Mouse (Mus musculus): ENCODE measurements around the gene Abhd17a. TPM values are rescaled to one million over a fixed set of nuclear protein-coding genes. Genes with fewer than 3 reads are reported as not detected.

Abhd17a gene
- total and polyA plus RNA-seq, 3 experiments = 37.2 to 49.1 (median 48.0) TPM

- Histone ChIP-seq H3K27ac (ENCODE audit: insufficient read depth, low read depth) (no peak overlapping the region), H3K4me1 (ENCODE audit: control insufficient read depth in 1 of 2, insufficient read depth in 2 of 2) (peaks cover 15 to 46% of the 10 kb centered on the region in 2 experiments), H3K4me3 (replicated peaks in 1 of 3; ENCODE audit: low read depth in 2 of 3, low read length in 2 of 3, poor library complexity in 1 of 3) (no peak overlapping the region), H3K79me2 (replicated peaks; ENCODE audit: control insufficient read depth, extremely low read depth, insufficient read depth, poor library complexity, severe bottlenecking) (no peaks in the 10 kb centered on the region; the same call in 1 of the 2 replicates), H3K27me3 (replicated peaks) (no peaks in the 10 kb centered on the region), H3K36me3 (replicated peaks in 1 of 2; ENCODE audit: control insufficient read depth in 1 of 2, insufficient read depth in 1 of 2, low read length in 1 of 2) (peaks cover 50 to 69% of the 10 kb centered on the region in 2 experiments), H3K9me3 (replicated peaks; ENCODE audit: low read length) (no peaks in the 10 kb centered on the region), H3K9ac (ENCODE audit: insufficient read depth, low read depth) (no peak overlapping the region), H3K4me2 (ENCODE audit: insufficient read depth, low read depth, poor library complexity, severe bottlenecking) (no peak overlapping the region)
- no peak for DNase-seq (ENCODE audit: extremely low read depth)
- dilution Hi-C loops (cut with MboI; ENCODE audit: extremely low pct_ligation_motif_present, extremely low pct_unique_long_range_greater_than_20kb, low sequenced_read_pairs) (no loop called here), in situ Hi-C loops (cut with MboI; ENCODE audit: low pct_ligation_motif_present, low pct_unique_long_range_greater_than_20kb, low sequenced_read_pairs) (loop anchor here (5.0 kb wide), 1 partner anchor 68 kb away; no protein-coding TSS in a partner anchor)
- TF ChIP-seq IRF4 (IDR thresholded peaks at IDR 0.05; ENCODE audit: low read depth, low read length) = no peak
- TF ChIP-seq NRF1 (IDR thresholded peaks at IDR 0.05; ENCODE audit: low read depth, low read length) = no peak
- TF ChIP-seq NELFE (IDR thresholded peaks at IDR 0.05; ENCODE audit: low read depth, low read length) = no peak
- TF ChIP-seq POLR2A (IDR thresholded peaks at IDR 0.05; ENCODE audit: low read depth, low read length) = no peak
- TF ChIP-seq MXI1 (IDR thresholded peaks at IDR 0.05; ENCODE audit: low read depth, low read length) = no peak
- no peak for TF ChIP-seq HCFC1 (IDR thresholded peaks at IDR 0.05; ENCODE audit: low read depth, low read length)
- TF ChIP-seq UBTF (IDR thresholded peaks at IDR 0.05; ENCODE audit: low read depth, low read length) = no peak
- TF ChIP-seq ELF1 (IDR thresholded peaks at IDR 0.05; ENCODE audit: low read depth, low read length) = no peak
- TF ChIP-seq KAT2A (IDR thresholded peaks at IDR 0.05; ENCODE audit: insufficient replicate concordance, low read length) = no peak
- no peak for TF ChIP-seq SIN3A (IDR thresholded peaks at IDR 0.05; ENCODE audit: low read length)
- TF ChIP-seq BHLHE40 (IDR thresholded peaks at IDR 0.05; ENCODE audit: low read depth, low read length) = no peak
- TF ChIP-seq ETS1 (conservative IDR thresholded peaks at IDR 0.05; ENCODE audit: low read depth, low read length) = no peak
- no peak for TF ChIP-seq MEF2A (IDR thresholded peaks at IDR 0.05; ENCODE audit: borderline replicate concordance, low read depth, low read length)
- TF ChIP-seq SMC3 (IDR thresholded peaks at IDR 0.05; ENCODE audit: low read depth, low read length) = no peak
- no peak for TF ChIP-seq RAD21 (IDR thresholded peaks at IDR 0.05; ENCODE audit: low read depth, low read length)
- no peak for TF ChIP-seq MAX (IDR thresholded peaks at IDR 0.05; ENCODE audit: low read length)
- TF ChIP-seq MAZ (IDR thresholded peaks at IDR 0.05; ENCODE audit: low read depth, low read length) = no peak
- no peak for TF ChIP-seq ZNF384 (IDR thresholded peaks at IDR 0.05; ENCODE audit: low read depth, low read length)
Measured at GRCm38 (mm10) chr10:80614351-80614750, 24.2 kb upstream of the Abhd17a start.

GRCm38 (mm10) chr10:80613821-80614220 lies 23.7 kb upstream of the Abhd17a start:
- TF ChIP-seq SMC3 (IDR thresholded peaks at IDR 0.05; ENCODE audit: low read depth, low read length) (no peak), HCFC1 (IDR thresholded peaks at IDR 0.05; ENCODE audit: low read depth, low read length) (no peak), MAZ (IDR thresholded peaks at IDR 0.05; ENCODE audit: low read depth, low read length) (no peak), ELF1 (IDR thresholded peaks at IDR 0.05; ENCODE audit: low read depth, low read length) (no peak), USF2 (conservative IDR thresholded peaks at IDR 0.05; ENCODE audit: low read depth, low read length) (no peak), ZKSCAN1 (IDR thresholded peaks at IDR 0.05; ENCODE audit: borderline replicate concordance, low read depth, low read length) (no peak), JUND (conservative IDR thresholded peaks at IDR 0.05; ENCODE audit: low read depth, low read length) (no peak), UBTF (IDR thresholded peaks at IDR 0.05; ENCODE audit: low read depth, low read length) (no peak), RCOR1 (conservative IDR thresholded peaks at IDR 0.05; ENCODE audit: low read depth, low read length) (no peak), MAX (IDR thresholded peaks at IDR 0.05; ENCODE audit: low read length) (no peak)
- no peak overlapping the region for H3K9ac ChIP-seq (ENCODE audit: insufficient read depth, low read depth)
- H3K9me3 ChIP-seq (replicated peaks; ENCODE audit: low read length) = no peaks in the 10 kb centered on the region
- DNase-seq (ENCODE audit: extremely low read depth) = no peak
- no peaks in the 10 kb centered on the region; the same call in 1 of the 2 replicates for H3K79me2 ChIP-seq (replicated peaks; ENCODE audit: control insufficient read depth, extremely low read depth, insufficient read depth, poor library complexity, severe bottlenecking)
- H3K4me1 ChIP-seq (ENCODE audit: control insufficient read depth in 1 of 2, insufficient read depth in 2 of 2) = peaks cover 15 to 52% of the 10 kb centered on the region in 2 experiments
- in situ Hi-C loops (cut with MboI; ENCODE audit: low pct_ligation_motif_present, low pct_unique_long_range_greater_than_20kb, low sequenced_read_pairs) (loop anchor here (5.0 kb wide), 1 partner anchor 68 kb away; no protein-coding TSS in a partner anchor), dilution Hi-C loops (cut with MboI; ENCODE audit: extremely low pct_ligation_motif_present, extremely low pct_unique_long_range_greater_than_20kb, low sequenced_read_pairs) (no loop called here)
- peaks cover 55 to 75% of the 10 kb centered on the region in 2 experiments for H3K36me3 ChIP-seq (replicated peaks in 1 of 2; ENCODE audit: control insufficient read depth in 1 of 2, insufficient read depth in 1 of 2, low read length in 1 of 2)
- H3K27ac ChIP-seq (ENCODE audit: insufficient read depth, low read depth) = no peak overlapping the region
- no peak overlapping the region for H3K4me3 ChIP-seq (replicated peaks in 1 of 3; ENCODE audit: low read depth in 2 of 3, low read length in 2 of 3, poor library complexity in 1 of 3)
- no peaks in the 10 kb centered on the region for H3K27me3 ChIP-seq (replicated peaks)
- H3K4me2 ChIP-seq (ENCODE audit: insufficient read depth, low read depth, poor library complexity, severe bottlenecking) = no peak overlapping the region

All from CH12.LX (cell line).